Comparison of ENCODE assay signal across 8 mouse cellular contexts in the genomic region with DNA sequence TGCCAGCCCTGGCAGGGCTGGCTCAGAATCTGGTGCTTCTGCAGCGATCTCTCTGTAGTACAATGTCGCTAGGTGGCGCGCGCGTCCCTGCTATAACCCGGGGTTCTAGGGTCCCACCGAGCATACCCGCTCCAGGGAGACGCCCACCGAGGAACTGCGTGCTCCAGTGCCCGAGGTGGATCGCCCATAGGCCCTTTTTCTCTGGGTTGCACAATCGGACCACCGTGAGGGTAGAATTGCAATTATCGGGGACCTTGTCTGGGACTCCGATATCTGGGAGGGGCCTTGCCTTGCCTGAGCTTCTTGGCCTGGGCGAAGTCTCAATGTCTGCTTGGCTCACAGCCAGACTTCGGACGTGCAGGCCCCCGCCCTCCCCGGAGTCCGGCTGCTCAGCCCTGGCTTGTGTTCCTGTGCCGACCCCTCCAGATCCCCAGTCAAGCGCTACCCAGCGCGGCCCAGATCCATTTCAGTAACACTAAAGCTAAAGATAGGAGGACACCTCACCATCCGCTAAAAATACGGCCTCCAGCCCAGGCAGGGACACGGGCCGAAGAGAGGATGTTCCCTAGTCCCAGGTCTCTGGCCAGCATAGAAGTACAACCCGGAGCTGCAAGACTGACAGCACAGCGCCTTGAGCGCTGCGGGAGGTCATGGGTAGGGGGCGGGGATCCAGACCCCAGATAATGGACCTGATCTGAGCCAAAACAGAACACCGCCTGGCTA. TPM values are rescaled to one million over a fixed set of nuclear protein-coding genes. Genes with fewer than 3 reads are reported as not detected.
DNase-seq lines count a peak whose midpoint lies in the region; ATAC-seq and TF ChIP-seq lines count a peak whose summit lies in the region.

No protein-coding gene starts in this region.

- TF ChIP-seq POLR2A in cerebellum, adult 2 months (IDR thresholded peaks at IDR 0.05; ENCODE audit: borderline replicate concordance, insufficient read depth, low read length): 0 out of 2 replicates have a peak, but pooled peaks have one; percentile 3
- TF ChIP-seq POLR2A in olfactory bulb, adult 2 months (IDR thresholded peaks at IDR 0.05; ENCODE audit: insufficient read depth, low read depth, low read length): no peak
- 0 out of 2 replicates have a peak, but pooled peaks have one; percentile 17 for TF ChIP-seq POLR2A in thymus, adult 2 months (IDR thresholded peaks at IDR 0.05; ENCODE audit: control insufficient read depth, extremely low read depth, insufficient read depth, low read length, poor library complexity)

- H3K4me3 ChIP-seq in cerebellum, adult 2 months (replicated peaks; ENCODE audit: insufficient read depth, low read depth, low read length): peak overlapping the region; percentile 88
- peak overlapping the region; percentile 60 for H3K4me3 ChIP-seq in forebrain, postnatal 0 days (ENCODE audit: low read depth, low read length)
- H3K4me3 ChIP-seq in lung, embryonic 15.5 days: peak overlapping the region; percentile 69
- peak overlapping the region; percentile 52 for H3K4me3 ChIP-seq in olfactory bulb, adult 2 months (ENCODE audit: insufficient read depth, low read depth, low read length)
- peak overlapping the region; percentile 53 for H3K4me3 ChIP-seq in thymus, adult 2 months (ENCODE audit: control insufficient read depth, insufficient read depth, low read length)

- peak overlapping the region; percentile 94 for H3K4me2 ChIP-seq in forebrain, postnatal 0 days (ENCODE audit: low read depth)
- H3K4me2 ChIP-seq in lung, embryonic 15.5 days: peak overlapping the region; percentile 97

- peak; percentile 79 for TF ChIP-seq CTCF in cerebellum, adult 2 months (IDR thresholded peaks at IDR 0.05; ENCODE audit: borderline replicate concordance, insufficient read depth, low read depth, low read length)
- peak; percentile 86 for TF ChIP-seq CTCF in forebrain, postnatal 0 days (IDR thresholded peaks at IDR 0.05; ENCODE audit: low read depth)
- TF ChIP-seq CTCF in olfactory bulb, adult 2 months (IDR thresholded peaks at IDR 0.05; ENCODE audit: insufficient read depth, low read depth, low read length): peak; percentile 78
- peak; percentile 88 for TF ChIP-seq CTCF in thymus, adult 2 months (IDR thresholded peaks at IDR 0.05; ENCODE audit: borderline replicate concordance, control insufficient read depth, extremely low read depth, insufficient read depth, low read length, poor library complexity)

- under 1% methylated on average over 38 of the region's 38 CpGs for WGBS in cerebellum, adult 2 months
- under 1% methylated on average over 38 of the region's 38 CpGs for WGBS in forebrain, postnatal 0 days
- 0% methylated on average over 38 of the region's 38 CpGs for WGBS in lung, embryonic 15.5 days
- under 1% methylated on average over 38 of the region's 38 CpGs for WGBS in olfactory bulb, adult 2 months
- under 1% methylated on average over 38 of the region's 38 CpGs for WGBS in thymus, adult 2 months

- peak; percentile 76 for DNase-seq in MEL-GATA-1-ER (ENCODE audit: extremely low read depth, low read depth)
- peak; percentile 83 to 91 for DNase-seq in cerebellum, adult 2 months
- peak; percentile 95 for DNase-seq in forebrain, postnatal 0 days
- DNase-seq in heart, postnatal 4 days: peak; percentile 97
- DNase-seq in layer of hippocampus, adult 8-10 months (ENCODE audit: low spot score in 2 of 2): peak; percentile 62 to 88
- peak; percentile 92 for DNase-seq in thymus, adult 2 months

- no peaks in the 10 kb centered on the region for H3K36me3 ChIP-seq in forebrain, postnatal 0 days (ENCODE audit: insufficient read depth)
- peaks cover under 1% of the 10 kb centered on the region; the same call in 1 of the 2 replicates for H3K36me3 ChIP-seq in lung, embryonic 15.5 days
- H3K36me3 ChIP-seq in thymus, adult 2 months (ENCODE audit: control insufficient read depth, insufficient read depth, low read length): no peaks in the 10 kb centered on the region

- H3K27me3 ChIP-seq in cerebellum, adult 2 months (ENCODE audit: control insufficient read depth, insufficient read depth, low read length): no peaks in the 10 kb centered on the region
- H3K27me3 ChIP-seq in forebrain, postnatal 0 days (ENCODE audit: insufficient read depth, low read length): no peaks in the 10 kb centered on the region
- no peaks in the 10 kb centered on the region for H3K27me3 ChIP-seq in lung, embryonic 15.5 days
- H3K27me3 ChIP-seq in thymus, adult 2 months (ENCODE audit: control insufficient read depth, insufficient read depth, low read length): no peaks in the 10 kb centered on the region

- peaks cover 5% of the 10 kb centered on the region; the same call in 1 of the 2 replicates for H3K4me1 ChIP-seq in cerebellum, adult 2 months (ENCODE audit: control insufficient read depth, insufficient read depth, low read length)
- H3K4me1 ChIP-seq in forebrain, postnatal 0 days (ENCODE audit: insufficient read depth): 0 out of 2 replicates have a peak, but pooled peaks cover 3% of the 10 kb centered on the region
- peaks cover 60% of the 10 kb centered on the region for H3K4me1 ChIP-seq in lung, embryonic 15.5 days
- peaks cover 11% of the 10 kb centered on the region; the same call in 1 of the 2 replicates for H3K4me1 ChIP-seq in olfactory bulb, adult 2 months (ENCODE audit: control insufficient read depth, insufficient read depth, low read length)
- peaks cover 20% of the 10 kb centered on the region for H3K4me1 ChIP-seq in thymus, adult 2 months (replicated peaks; ENCODE audit: control insufficient read depth, insufficient read depth, low read length)

- no peaks in the 10 kb centered on the region for H3K9me3 ChIP-seq in forebrain, postnatal 0 days (ENCODE audit: low read length)
- no peaks in the 10 kb centered on the region for H3K9me3 ChIP-seq in lung, embryonic 15.5 days

- H3K9ac ChIP-seq in forebrain, postnatal 0 days: peak overlapping the region; percentile 70
- peak overlapping the region; percentile 59 for H3K9ac ChIP-seq in lung, embryonic 15.5 days

- peak; percentile 90 for ATAC-seq in forebrain, postnatal 0 days
- ATAC-seq in lung, embryonic 15.5 days (ENCODE audit: borderline replicate concordance, extremely low read depth, low FRiP score, low TSS enrichment): peak; percentile 81

- peak overlapping the region; percentile 70 for H3K27ac ChIP-seq in cerebellum, adult 2 months (ENCODE audit: insufficient read depth, low read length)
- peak overlapping the region; percentile 60 for H3K27ac ChIP-seq in forebrain, postnatal 0 days (ENCODE audit: low read depth, low read length)
- H3K27ac ChIP-seq in lung, embryonic 15.5 days: peak overlapping the region; percentile 96
- H3K27ac ChIP-seq in olfactory bulb, adult 2 months (ENCODE audit: insufficient read depth, low read depth, low read length): no peak overlapping the region; the same call in 1 of the 2 replicates
- H3K27ac ChIP-seq in thymus, adult 2 months (ENCODE audit: control insufficient read depth, insufficient read depth, low read length): no peak overlapping the region

RNA-seq across cellular contexts. Expression of gene Cdc42ep2, which starts 0.5 kb away (rescaled TPM):
- 23.8 and 25.2 TPM in 2 replicates for polyA plus RNA-seq in cerebellum, adult 2 months (2012; rRNA removed)
- 13.3 and 18.4 TPM in 2 replicates for total RNA-seq in forebrain, postnatal 0 days (2014; rRNA removed)
- 13.5 and 15.6 TPM in 2 replicates for polyA plus RNA-seq in forebrain, postnatal 0 days (2015; fragmentation: Nextera tagmentation; extraction: Ambion mirVana)
- total RNA-seq in heart, postnatal 4 days (2021): 10 to 100 TPM; 14.2 to 14.7 TPM
- total RNA-seq in layer of hippocampus, adult 8-10 months (2022): 1 to 10 TPM; 4.4 to 6.0 (median 5.4) TPM
- 12.0 and 14.1 TPM in 2 replicates for polyA plus RNA-seq in lung, embryonic 15.5 days (2015; fragmentation: Nextera tagmentation; extraction: Ambion mirVana)
- polyA plus RNA-seq in olfactory bulb, adult 2 months (2012; ENCODE audit: insufficient read depth, insufficient read length, low replicate concordance, missing spikeins): not detected in 2 replicates
- 5.1 and 5.8 TPM in 2 replicates for polyA plus RNA-seq in thymus, adult 2 months (2012; rRNA removed)

RNA-seq across cellular contexts. Expression of gene Dpf2, which starts 11.3 kb away (rescaled TPM):
- 136 and 141 TPM in 2 replicates for polyA plus RNA-seq in cerebellum, adult 2 months (2012; rRNA removed)
- total RNA-seq in forebrain, postnatal 0 days (2014; rRNA removed): 52.8 and 64.5 TPM in 2 replicates
- polyA plus RNA-seq in forebrain, postnatal 0 days (2015; fragmentation: Nextera tagmentation; extraction: Ambion mirVana): 56.8 and 60.1 TPM in 2 replicates
- total RNA-seq in heart, postnatal 4 days (2021): 100 to 1,000 TPM; 111 to 119 TPM
- total RNA-seq in layer of hippocampus, adult 8-10 months (2022): 100 to 1,000 TPM in 1 of 4 experiments, 10 to 100 TPM in 3; 89.6 to 135 (median 97.5) TPM
- 142 and 147 TPM in 2 replicates for polyA plus RNA-seq in lung, embryonic 15.5 days (2015; fragmentation: Nextera tagmentation; extraction: Ambion mirVana)
- not detected in 2 replicates for polyA plus RNA-seq in olfactory bulb, adult 2 months (2012; ENCODE audit: insufficient read depth, insufficient read length, low replicate concordance, missing spikeins)
- polyA plus RNA-seq in thymus, adult 2 months (2012; rRNA removed): 175 and 194 TPM in 2 replicates

RNA-seq across cellular contexts. Expression of gene Tigd3, which starts 30.2 kb away (rescaled TPM):
- polyA plus RNA-seq in cerebellum, adult 2 months (2012; rRNA removed): 5.1 and 5.6 TPM in 2 replicates
- total RNA-seq in forebrain, postnatal 0 days (2014; rRNA removed): 9.9 and 14.2 TPM in 2 replicates
- 8.6 and 10.2 TPM in 2 replicates for polyA plus RNA-seq in forebrain, postnatal 0 days (2015; fragmentation: Nextera tagmentation; extraction: Ambion mirVana)
- total RNA-seq in heart, postnatal 4 days (2021): 1 to 10 TPM; 2.0 TPM
- 1 to 10 TPM; 2.2 to 3.5 (median 2.9) TPM for total RNA-seq in layer of hippocampus, adult 8-10 months (2022)
- 3.2 and 3.6 TPM in 2 replicates for polyA plus RNA-seq in lung, embryonic 15.5 days (2015; fragmentation: Nextera tagmentation; extraction: Ambion mirVana)
- not detected in 2 replicates for polyA plus RNA-seq in olfactory bulb, adult 2 months (2012; ENCODE audit: insufficient read depth, insufficient read length, low replicate concordance, missing spikeins)
- polyA plus RNA-seq in thymus, adult 2 months (2012; rRNA removed): 4.0 and 4.7 TPM in 2 replicates

RNA-seq across cellular contexts. Expression of gene Pola2, which starts 39.9 kb away (rescaled TPM):
- 16.8 and 19.7 TPM in 2 replicates for polyA plus RNA-seq in cerebellum, adult 2 months (2012; rRNA removed)
- 12.4 and 18.1 TPM in 2 replicates for total RNA-seq in forebrain, postnatal 0 days (2014; rRNA removed)
- polyA plus RNA-seq in forebrain, postnatal 0 days (2015; fragmentation: Nextera tagmentation; extraction: Ambion mirVana): 13.7 and 15.3 TPM in 2 replicates
- total RNA-seq in heart, postnatal 4 days (2021): 10 to 100 TPM; 32.9 to 37.1 TPM
- 1 to 10 TPM; 4.4 to 8.2 (median 7.1) TPM for total RNA-seq in layer of hippocampus, adult 8-10 months (2022)
- 72.3 and 75.3 TPM in 2 replicates for polyA plus RNA-seq in lung, embryonic 15.5 days (2015; fragmentation: Nextera tagmentation; extraction: Ambion mirVana)
- not detected in 2 replicates for polyA plus RNA-seq in olfactory bulb, adult 2 months (2012; ENCODE audit: insufficient read depth, insufficient read length, low replicate concordance, missing spikeins)
- polyA plus RNA-seq in thymus, adult 2 months (2012; rRNA removed): 115 and 120 TPM in 2 replicates

RNA-seq across cellular contexts. Expression of gene Slc25a45, which starts 46.5 kb away (rescaled TPM):
- 4.3 and 5.0 TPM in 2 replicates for polyA plus RNA-seq in cerebellum, adult 2 months (2012; rRNA removed)
- 2.2 and 2.6 TPM in 2 replicates for total RNA-seq in forebrain, postnatal 0 days (2014; rRNA removed)
- 2.0 and 2.9 TPM in 2 replicates for polyA plus RNA-seq in forebrain, postnatal 0 days (2015; fragmentation: Nextera tagmentation; extraction: Ambion mirVana)
- 1 to 10 TPM; 5.4 to 6.2 TPM for total RNA-seq in heart, postnatal 4 days (2021)
- total RNA-seq in layer of hippocampus, adult 8-10 months (2022): 1 to 10 TPM; 3.1 to 7.1 (median 4.5) TPM
- polyA plus RNA-seq in lung, embryonic 15.5 days (2015; fragmentation: Nextera tagmentation; extraction: Ambion mirVana): 4.2 and 5.6 TPM in 2 replicates
- not detected in 2 replicates for polyA plus RNA-seq in olfactory bulb, adult 2 months (2012; ENCODE audit: insufficient read depth, insufficient read length, low replicate concordance, missing spikeins)
- 57.5 and 57.9 TPM in 2 replicates for polyA plus RNA-seq in thymus, adult 2 months (2012; rRNA removed)

Comparison
In these comparisons a context has a peak if more than half of its experiments do, and no peak if none do; other contexts are left out.
1. H3K27ac ChIP-seq: peak in cerebellum, adult 2 months (single experiment), forebrain, postnatal 0 days (single experiment) and lung, embryonic 15.5 days (single experiment); none in olfactory bulb, adult 2 months (single experiment) and thymus, adult 2 months (single experiment).
2. Peak in every context shown above with its lines, with median percentiles within 50 percentile points of each other: DNase-seq, H3K4me3 ChIP-seq and CTCF ChIP-seq.